13 mouse cellular contexts compared by ENCODE assay signal in the genomic region with DNA sequence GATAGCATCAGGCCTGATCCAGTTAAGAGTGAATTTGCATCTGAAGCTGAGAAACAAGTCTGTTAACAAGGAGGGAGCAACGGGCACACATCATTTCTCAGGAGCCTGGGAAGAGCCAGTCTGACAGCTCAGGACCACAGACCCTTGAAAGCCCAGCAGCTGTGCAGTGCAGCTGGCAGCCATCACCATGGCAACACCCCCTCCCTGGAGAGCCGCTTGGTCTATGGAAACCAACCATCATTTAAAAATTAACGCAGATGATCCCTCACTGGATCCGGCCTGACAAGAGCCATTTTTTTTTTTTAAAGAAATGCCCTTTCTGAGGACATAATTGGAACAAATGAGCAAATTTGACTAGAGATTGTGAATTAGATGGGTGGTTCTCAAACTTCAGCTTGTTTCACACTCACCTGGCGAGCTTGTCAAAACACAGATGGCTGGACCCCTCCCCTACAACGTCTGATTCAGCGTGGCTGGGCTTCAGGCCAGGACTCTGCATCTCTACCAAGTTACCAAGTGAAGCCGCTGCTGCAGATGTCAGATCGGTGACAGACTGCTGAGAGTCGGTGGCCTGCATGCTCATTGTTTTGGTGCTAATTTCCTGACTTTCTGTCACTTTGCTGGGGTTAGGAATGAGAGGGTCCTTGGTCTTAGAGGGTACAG. TPM values are rescaled to one million over a fixed set of nuclear protein-coding genes. Genes with fewer than 3 reads are reported as not detected.
DNase-seq lines count a peak whose midpoint lies in the region; ATAC-seq and TF ChIP-seq lines count a peak whose summit lies in the region.
"Had no signal": no experiment of that assay in that cellular context is flagged by ENCODE, and none has a peak within 500 bp of the region (broad histone marks: within the 10 kb centered on the region; RNA-seq: fewer than 3 reads in every experiment).

No protein-coding gene starts in this region.

- H3K9me3 ChIP-seq in forebrain, embryonic 12.5 days = no peaks in the 10 kb centered on the region
- no peaks in the 10 kb centered on the region for H3K9me3 ChIP-seq in neural tube, embryonic 15.5 days (replicated peaks)
- H3K9me3 ChIP-seq: limb, embryonic 12.5 days had no signal

- ATAC-seq in forebrain, embryonic 12.5 days (ENCODE audit: low FRiP score) = peak; percentile 93
- ATAC-seq in neural tube, embryonic 15.5 days (ENCODE audit: low FRiP score) = peak; percentile 85
- ATAC-seq: intestine, embryonic 16.5 days had no signal

- TF ChIP-seq POLR2A in lung, adult 2 months (IDR thresholded peaks at IDR 0.05; ENCODE audit: borderline replicate concordance, extremely low read depth, low read depth, low read length) = no peak

- H3K27me3 ChIP-seq in forebrain, embryonic 12.5 days = no peaks in the 10 kb centered on the region
- H3K27me3 ChIP-seq in neural tube, embryonic 15.5 days (replicated peaks) = no peaks in the 10 kb centered on the region
- H3K27me3 ChIP-seq: heart, embryonic 13.5 days; limb, embryonic 12.5 days had no signal

- no peak for TF ChIP-seq CTCF in layer of hippocampus, adult 2 months (conservative IDR thresholded peaks at IDR 0.05)
- no peak for TF ChIP-seq CTCF in lung, adult 2 months (IDR thresholded peaks at IDR 0.05; ENCODE audit: insufficient read depth, low read length)

- H3K27ac ChIP-seq in forebrain, embryonic 12.5 days = peak overlapping the region; percentile 81
- peak overlapping the region; percentile 68 for H3K27ac ChIP-seq in neural tube, embryonic 15.5 days (replicated peaks)
- H3K27ac ChIP-seq in layer of hippocampus, adult 2 months = no peak overlapping the region
- H3K27ac ChIP-seq: heart, embryonic 13.5 days; limb, embryonic 12.5 days had no signal

- no peaks in the 10 kb centered on the region for H3K36me3 ChIP-seq in forebrain, embryonic 12.5 days (replicated peaks)
- H3K36me3 ChIP-seq in neural tube, embryonic 15.5 days = no peaks in the 10 kb centered on the region
- H3K36me3 ChIP-seq: heart, embryonic 13.5 days; limb, embryonic 12.5 days had no signal

- peaks cover 7% of the 10 kb centered on the region for H3K4me1 ChIP-seq in forebrain, embryonic 12.5 days
- H3K4me1 ChIP-seq in neural tube, embryonic 15.5 days = peaks cover 10% of the 10 kb centered on the region; the same call in 1 of the 2 replicates
- H3K4me1 ChIP-seq in lung, adult 2 months (ENCODE audit: control insufficient read depth, insufficient read depth, low read length) = no peaks in the 10 kb centered on the region
- H3K4me1 ChIP-seq: heart, embryonic 13.5 days; limb, embryonic 12.5 days had no signal

- peak; percentile 57 for DNase-seq in left cerebral cortex, postnatal 4 days
- no peak for DNase-seq in left cerebral cortex, adult 9 months (ENCODE audit: low spot score in 2 of 2)
- DNase-seq in mesoderm, embryonic 11.5 days (ENCODE audit: low read depth, low spot score) = peak; percentile 33
- DNase-seq in Muller cell, postnatal 12 days (ENCODE audit: inconsistent ontology term) = no peak
- DNase-seq in layer of hippocampus, adult 2 months (ENCODE audit: low spot score in 2 of 2) = no peak
- DNase-seq in lung, adult 2 months = no peak
- DNase-seq: cerebellum, postnatal 25 days; lung, postnatal 14 days had no signal

- 41% methylated on average over 10 of the region's 10 CpGs for WGBS in forebrain, embryonic 12.5 days
- WGBS in neural tube, embryonic 15.5 days = 20% methylated on average over 10 of the region's 10 CpGs
- WGBS in lung, adult 2 months = 48% methylated on average over 10 of the region's 10 CpGs

- no peak overlapping the region for H3K4me2 ChIP-seq in forebrain, embryonic 12.5 days
- no peak overlapping the region for H3K4me2 ChIP-seq in neural tube, embryonic 15.5 days
- H3K4me2 ChIP-seq: heart, embryonic 13.5 days; limb, embryonic 12.5 days had no signal

- no peak overlapping the region for H3K9ac ChIP-seq in forebrain, embryonic 12.5 days
- H3K9ac ChIP-seq in neural tube, embryonic 15.5 days (replicated peaks) = no peak overlapping the region
- H3K9ac ChIP-seq: heart, embryonic 13.5 days; limb, embryonic 12.5 days had no signal

- intact Hi-C loops in left cerebral cortex, postnatal 4 days (cut with DNase I) = no loop called here

- no peak overlapping the region for H3K4me3 ChIP-seq in forebrain, embryonic 12.5 days (replicated peaks)
- H3K4me3 ChIP-seq in neural tube, embryonic 15.5 days (replicated peaks) = no peak overlapping the region
- H3K4me3 ChIP-seq in layer of hippocampus, adult 2 months = no peak overlapping the region
- H3K4me3 ChIP-seq in lung, adult 2 months (replicated peaks; ENCODE audit: extremely low read depth, low read depth, low read length) = no peak overlapping the region
- H3K4me3 ChIP-seq: heart, embryonic 13.5 days; limb, embryonic 12.5 days had no signal

RNA-seq across cellular contexts. Expression of a gene that starts 52.1 kb away (rescaled TPM):
- total RNA-seq in left cerebral cortex, postnatal 4 days (2021) = 10 to 100 TPM in 1 of 2 experiments, 1 to 10 TPM in 1; 9.7 to 12.3 TPM
- 15.8 and 17.4 TPM in 2 replicates for polyA plus RNA-seq in forebrain, embryonic 12.5 days (2016; fragmentation: Nextera tagmentation; extraction: Ambion mirVana)
- polyA plus RNA-seq in neural tube, embryonic 15.5 days (2015; fragmentation: Nextera tagmentation; extraction: Ambion mirVana) = 10.1 and 12.6 TPM in 2 replicates
- total RNA-seq in layer of hippocampus, adult 2 months (2021) = 10 to 100 TPM; 11.5 TPM
- 4.0 and 4.6 TPM in 2 replicates for polyA plus RNA-seq in lung, adult 2 months (2012; rRNA removed)

RNA-seq across cellular contexts. Expression of a gene that starts 52.2 kb away (rescaled TPM):
- total RNA-seq in left cerebral cortex, postnatal 4 days (2021) = 1 to 10 TPM; 1.6 to 2.2 TPM
- polyA plus RNA-seq in forebrain, embryonic 12.5 days (2016; fragmentation: Nextera tagmentation; extraction: Ambion mirVana) = 0.70 and 1.0 TPM in 2 replicates
- 2.6 TPM in 2 replicates for polyA plus RNA-seq in neural tube, embryonic 15.5 days (2015; fragmentation: Nextera tagmentation; extraction: Ambion mirVana)
- 1 to 10 TPM; 1.4 TPM for total RNA-seq in layer of hippocampus, adult 2 months (2021)
- polyA plus RNA-seq in lung, adult 2 months (2012; rRNA removed) = 0.75 and 1.3 TPM in 2 replicates

Comparison
In these comparisons a context has a peak if more than half of its experiments do, and no peak if none do; other contexts are left out.
1. DNase-seq: peak in left cerebral cortex, postnatal 4 days (single experiment) and mesoderm, embryonic 11.5 days (single experiment); none in left cerebral cortex, adult 9 months (0 of 2), Muller cell, postnatal 12 days (single experiment), layer of hippocampus, adult 2 months (0 of 2) and lung, adult 2 months (single experiment).